Mouse (Mus musculus) left cerebral cortex, postnatal 25 days (tissue): ENCODE measurements around the gene Defb28. TPM values are rescaled to one million over a fixed set of nuclear protein-coding genes. Genes with fewer than 3 reads are reported as not detected.

Source experiments
- DNase-seq, 2 experiments: peaks; one replicate each; pipeline ENCODE4 v3.0.0; 2022; ENCODE audit warnings: low spot score in 2 of 2, mixed read lengths in 1 of 2
- intact Hi-C: fragments of 180-260 bp; cut with DNase I; formaldehyde crosslinking; loops from one replicate; pipeline ENCODE4 v1.15.1; 2025
- total RNA-seq, 2 experiments: library from RNA; stranded (reverse); gene quantifications; 2 replicates each; pipeline ENCODE4 v1.2.3; 2021

Gene Defb28
- total RNA-seq, 2 experiments from 2014 or later = not detected

GRCm38 (mm10) chr2:152548124-152548523, 30.1 kb downstream of the Defb28 start:
- DNase-seq = no peak
- intact Hi-C loops = loop anchor here (10.0 kb wide), 1 partner anchor 163 kb away; no protein-coding TSS in a partner anchor

DNA sequence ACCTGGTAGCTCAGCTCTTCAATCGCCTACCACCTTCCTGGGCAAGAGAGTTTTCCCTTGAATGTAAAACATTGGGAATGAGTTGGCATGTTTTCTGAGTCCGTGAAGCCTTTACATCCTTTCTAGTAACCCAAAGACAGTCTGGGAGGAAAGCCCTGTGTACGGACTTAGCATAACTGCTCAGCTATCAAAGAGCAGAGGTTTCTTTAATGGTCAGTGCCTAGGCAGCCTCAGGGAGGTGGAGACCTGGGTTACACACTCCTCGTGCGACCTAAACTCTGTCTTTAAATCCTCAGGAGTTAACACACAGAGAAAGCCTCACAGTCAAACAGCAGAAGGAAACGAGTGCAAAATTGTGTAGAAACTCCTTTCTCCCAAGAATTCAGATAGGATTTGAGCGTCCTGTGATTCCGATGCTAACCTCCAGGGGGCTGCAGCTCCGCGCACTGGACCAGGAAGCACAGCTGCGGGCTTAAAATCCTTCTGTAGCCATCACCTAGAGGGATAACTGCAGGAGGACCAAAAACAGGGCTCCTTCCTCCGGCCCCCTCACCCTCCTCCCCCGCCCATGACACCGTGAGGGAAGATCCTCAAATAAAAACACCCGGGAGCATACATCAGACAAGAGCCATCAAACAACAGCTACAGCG, 35.8 kb downstream of the Defb28 start:
- DNase-seq = peak; percentile 69 to 77
- intact Hi-C loops = no loop called here

- intact Hi-C loops = no loop called here
- no peak for DNase-seq
Measured at GRCm38 (mm10) chr2:152556655-152557054, 38.6 kb downstream of the Defb28 start.

DNA sequence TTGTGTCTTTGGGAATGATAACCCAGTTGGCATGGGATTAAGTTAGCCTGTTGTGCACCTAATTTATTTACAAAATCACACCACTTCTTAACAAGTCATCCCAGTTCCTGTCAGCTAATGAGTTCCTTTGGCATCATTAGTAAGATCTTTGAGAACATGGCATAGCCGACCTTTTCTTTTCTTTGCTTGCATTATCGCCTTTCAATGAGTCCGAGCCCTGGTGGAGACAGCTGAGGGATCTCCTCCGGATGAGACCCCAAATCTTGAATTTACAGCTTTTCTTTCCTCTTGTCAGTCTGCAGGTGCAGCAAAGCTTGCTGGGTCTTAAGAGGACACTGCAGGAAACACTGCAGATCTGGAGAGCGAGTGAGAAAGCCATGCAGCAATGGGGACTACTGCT, 51.0 kb downstream of the Defb28 start, which contains the start of gene Gm17416:
Gm17416 (plus strand) TSS at position 301 of the 400 bp plus-strand sequence.
- intact Hi-C loops = no loop called here
- DNase-seq = no peak

GRCm38 (mm10) chr2:152569881-152570280, 51.8 kb downstream of the Defb28 start:
- no peak for DNase-seq
- intact Hi-C loops = no loop called here

- intact Hi-C loops = no loop called here
- DNase-seq = no peak
Measured at GRCm38 (mm10) chr2:152570313-152570712, 52.3 kb downstream of the Defb28 start.

Other genes starting within 250 kb of the Defb28 start
- gene Tbc1d20, start 224.4 kb upstream of the Defb28 start, total RNA-seq = 10 to 100 TPM; 56.0 to 57.0 TPM
- 100 to 1,000 TPM; 101 to 117 TPM for gene Rbck1, start 185.6 kb upstream of the Defb28 start, total RNA-seq
- under 1 TPM; 0.66 to 0.76 TPM for gene Trib3, start 174.2 kb upstream of the Defb28 start, total RNA-seq
- 10 to 100 TPM; 73.5 to 90.0 TPM for gene Nrsn2, start 141.6 kb upstream of the Defb28 start, total RNA-seq
- gene Sox12, start 120.2 kb upstream of the Defb28 start, total RNA-seq = 10 to 100 TPM; 14.0 to 15.6 TPM
- gene Zcchc3, start 103.2 kb upstream of the Defb28 start, total RNA-seq = 1 to 10 TPM; 9.5 to 9.9 TPM
- gene 6820408C15Rik, start 102.7 kb upstream of the Defb28 start, total RNA-seq = 1 to 10 TPM; 2.1 to 2.2 TPM
- gene Defb23, start 53.6 kb upstream of the Defb28 start, total RNA-seq = not detected
- gene Defb20, start 41.2 kb upstream of the Defb28 start, total RNA-seq = not detected
- not detected for gene Defb22, start 28.1 kb upstream of the Defb28 start, total RNA-seq
- gene Defb26, start 6.6 kb upstream of the Defb28 start, total RNA-seq = not detected
- not detected for gene Defb29, start 21.8 kb downstream of the Defb28 start, total RNA-seq
- not detected for gene Gm17416, start 51.1 kb downstream of the Defb28 start, total RNA-seq
- not detected for gene Defb21, start 54.5 kb downstream of the Defb28 start, total RNA-seq
- not detected for gene Defb19, start 62.1 kb downstream of the Defb28 start, total RNA-seq
- not detected for gene Defb45, start 81.1 kb downstream of the Defb28 start, total RNA-seq
- gene Defb36, start 86.1 kb downstream of the Defb28 start, total RNA-seq = not detected
- gene Defb25, start 104.8 kb downstream of the Defb28 start, total RNA-seq = not detected
- gene Rem1, start 108.7 kb downstream of the Defb28 start, total RNA-seq = 1 to 10 TPM; 1.1 TPM
- gene H13, start 151.2 kb downstream of the Defb28 start, total RNA-seq = 10 to 100 TPM; 73.1 to 85.4 TPM
- gene Mcts2, start 168.8 kb downstream of the Defb28 start, total RNA-seq = 10 to 100 TPM; 21.3 to 24.5 TPM
- gene Id1, start 218.0 kb downstream of the Defb28 start, total RNA-seq = 10 to 100 TPM; 19.9 to 30.4 TPM
- gene Cox4i2, start 235.9 kb downstream of the Defb28 start, total RNA-seq = 1 to 10 TPM; 1.8 to 2.6 TPM